Mouse (Mus musculus): ENCODE data around the gene Arpin.

Arpin gene

GRCm38 (mm10) chr7:79892576-79893428, 42.4 kb downstream of the Arpin start:
- no peak for DNase-seq (ENCODE audit: low spot score in 2 of 2)

- no peak for DNase-seq (ENCODE audit: low spot score in 2 of 2)
Observed at GRCm38 (mm10) chr7:79890436-79891221, 44.5 kb downstream of the Arpin start.

- no peak for DNase-seq (ENCODE audit: low spot score in 2 of 2)
Observed at GRCm38 (mm10) chr7:79888603-79889002, 46.6 kb downstream of the Arpin start.

- no peak for DNase-seq (ENCODE audit: low spot score in 2 of 2)
Observed at GRCm38 (mm10) chr7:79883613-79884334, 51.4 kb downstream of the Arpin start.

- DNase-seq (ENCODE audit: low spot score in 2 of 2): no peak
Observed at GRCm38 (mm10) chr7:79881901-79882300, 53.3 kb downstream of the Arpin start.

GRCm38 (mm10) chr7:79880998-79881397, 54.2 kb downstream of the Arpin start:
- DNase-seq (ENCODE audit: low spot score in 2 of 2): no peak

- no peak for DNase-seq (ENCODE audit: low spot score in 2 of 2)
Observed at GRCm38 (mm10) chr7:79880033-79880432, 55.1 kb downstream of the Arpin start.

GRCm38 (mm10) chr7:79878455-79879025, 56.6 kb downstream of the Arpin start:
- DNase-seq (ENCODE audit: low spot score in 2 of 2): no peak
